Mouse (Mus musculus): ENCODE data around the gene Pmepa1. TPM values are rescaled to one million over a fixed set of nuclear protein-coding genes. Genes with fewer than 3 reads are reported as not detected.
A peak's percentile ranks its signal among the peaks of the same experiment; 100 is the strongest.

Gene Pmepa1
- total and polyA plus RNA-seq, 2 experiments from 2014 or later: 4.3 to 12.9 TPM

- ATAC-seq (ENCODE audit: insufficient read depth, low read depth) (no peak), DNase-seq (ENCODE audit: low spot score) (no peak)
- Histone ChIP-seq H3K27me3 (ENCODE audit: control insufficient read depth, insufficient read depth, low read length) (0 out of 2 replicates have a peak, but pooled peaks cover 4% of the 10 kb centered on the region), H3K4me2 (ENCODE audit: low read depth, low read length) (no peak overlapping the region), H3K9ac (replicated peaks; ENCODE audit: low read depth, low read length) (no peak overlapping the region), H3K4me3 (ENCODE audit: low read depth, low read length) (no peak overlapping the region), H3K36me3 (replicated peaks; ENCODE audit: control insufficient read depth, insufficient read depth, low read length) (no peaks in the 10 kb centered on the region), H3K9me3 (replicated peaks; ENCODE audit: control insufficient read depth, low read length) (no peaks in the 10 kb centered on the region), H3K4me1 (ENCODE audit: control insufficient read depth, insufficient read depth) (no peaks in the 10 kb centered on the region), H3K27ac (ENCODE audit: low read depth) (no peak overlapping the region)
- 78% methylated on average over 3 of the region's 3 CpGs for WGBS
- TF ChIP-seq EP300 (IDR thresholded peaks at IDR 0.05; ENCODE audit: low read depth) (no peak), CTCF (IDR thresholded peaks at IDR 0.05; ENCODE audit: low read depth) (no peak)
Observed at GRCm38 (mm10) chr2:173203726-173204125, 72.6 kb downstream of the Pmepa1 start.

- H3K9ac ChIP-seq (replicated peaks; ENCODE audit: low read depth, low read length): no peak overlapping the region
- no peak overlapping the region for H3K4me3 ChIP-seq (ENCODE audit: low read depth, low read length)
- TF ChIP-seq EP300 (IDR thresholded peaks at IDR 0.05; ENCODE audit: low read depth) (no peak), CTCF (IDR thresholded peaks at IDR 0.05; ENCODE audit: low read depth) (no peak)
- H3K4me2 ChIP-seq (ENCODE audit: low read depth, low read length): no peak overlapping the region
- no peak for DNase-seq (ENCODE audit: low spot score)
- H3K27ac ChIP-seq (ENCODE audit: low read depth): no peak overlapping the region
- WGBS: 85% methylated on average over 19 of the region's 19 CpGs
- ATAC-seq (ENCODE audit: insufficient read depth, low read depth): no peak
- no peaks in the 10 kb centered on the region for H3K9me3 ChIP-seq (replicated peaks; ENCODE audit: control insufficient read depth, low read length)
- no peaks in the 10 kb centered on the region for H3K36me3 ChIP-seq (replicated peaks; ENCODE audit: control insufficient read depth, insufficient read depth, low read length)
- 0 out of 2 replicates have a peak, but pooled peaks cover 4% of the 10 kb centered on the region for H3K27me3 ChIP-seq (ENCODE audit: control insufficient read depth, insufficient read depth, low read length)
- H3K4me1 ChIP-seq (ENCODE audit: control insufficient read depth, insufficient read depth): no peaks in the 10 kb centered on the region
Observed at GRCm38 (mm10) chr2:173202924-173203689, 73.2 kb downstream of the Pmepa1 start.

- no peak overlapping the region for H3K4me3 ChIP-seq (ENCODE audit: low read depth, low read length)
- 73% methylated on average over 4 of the region's 4 CpGs for WGBS
- no peaks in the 10 kb centered on the region for H3K4me1 ChIP-seq (ENCODE audit: control insufficient read depth, insufficient read depth)
- H3K27me3 ChIP-seq (ENCODE audit: control insufficient read depth, insufficient read depth, low read length): no peaks in the 10 kb centered on the region
- no peaks in the 10 kb centered on the region for H3K36me3 ChIP-seq (replicated peaks; ENCODE audit: control insufficient read depth, insufficient read depth, low read length)
- DNase-seq (ENCODE audit: low spot score) (no peak), ATAC-seq (ENCODE audit: insufficient read depth, low read depth) (no peak)
- H3K27ac ChIP-seq (ENCODE audit: low read depth): no peak overlapping the region
- H3K9me3 ChIP-seq (replicated peaks; ENCODE audit: control insufficient read depth, low read length): peaks cover 5% of the 10 kb centered on the region; the same call in 1 of the 2 replicates
- H3K9ac ChIP-seq (replicated peaks; ENCODE audit: low read depth, low read length): no peak overlapping the region
- no peak overlapping the region for H3K4me2 ChIP-seq (ENCODE audit: low read depth, low read length)
- TF ChIP-seq EP300 (IDR thresholded peaks at IDR 0.05; ENCODE audit: low read depth) (no peak), CTCF (IDR thresholded peaks at IDR 0.05; ENCODE audit: low read depth) (no peak)
Observed at GRCm38 (mm10) chr2:173194796-173195195, 81.5 kb downstream of the Pmepa1 start.

- WGBS: 41% methylated on average over 8 of the region's 8 CpGs
- H3K4me2 ChIP-seq (ENCODE audit: low read depth, low read length): no peak overlapping the region
- peak; percentile 30; the same call in 1 of the 2 replicates for ATAC-seq (ENCODE audit: insufficient read depth, low read depth)
- no peaks in the 10 kb centered on the region for H3K9me3 ChIP-seq (replicated peaks; ENCODE audit: control insufficient read depth, low read length)
- no peak overlapping the region for H3K9ac ChIP-seq (replicated peaks; ENCODE audit: low read depth, low read length)
- no peak overlapping the region for H3K27ac ChIP-seq (ENCODE audit: low read depth)
- H3K4me3 ChIP-seq (ENCODE audit: low read depth, low read length): no peak overlapping the region
- no peaks in the 10 kb centered on the region for H3K36me3 ChIP-seq (replicated peaks; ENCODE audit: control insufficient read depth, insufficient read depth, low read length)
- TF ChIP-seq CTCF (IDR thresholded peaks at IDR 0.05; ENCODE audit: low read depth) (no peak), EP300 (IDR thresholded peaks at IDR 0.05; ENCODE audit: low read depth) (no peak)
- no peaks in the 10 kb centered on the region for H3K4me1 ChIP-seq (ENCODE audit: control insufficient read depth, insufficient read depth)
- peaks cover 9% of the 10 kb centered on the region for H3K27me3 ChIP-seq (ENCODE audit: control insufficient read depth, insufficient read depth, low read length)
- no peak for DNase-seq (ENCODE audit: low spot score)
Observed at GRCm38 (mm10) chr2:173187182-173187855, 89.0 kb downstream of the Pmepa1 start.

GRCm38 (mm10) chr2:173186047-173186943, 90.0 kb downstream of the Pmepa1 start:
- Histone ChIP-seq H3K9me3 (replicated peaks; ENCODE audit: control insufficient read depth, low read length) (no peaks in the 10 kb centered on the region), H3K27ac (ENCODE audit: low read depth) (no peak overlapping the region), H3K27me3 (ENCODE audit: control insufficient read depth, insufficient read depth, low read length) (peaks cover 9% of the 10 kb centered on the region), H3K4me2 (ENCODE audit: low read depth, low read length) (no peak overlapping the region), H3K4me3 (ENCODE audit: low read depth, low read length) (no peak overlapping the region), H3K9ac (replicated peaks; ENCODE audit: low read depth, low read length) (no peak overlapping the region), H3K36me3 (replicated peaks; ENCODE audit: control insufficient read depth, insufficient read depth, low read length) (no peaks in the 10 kb centered on the region), H3K4me1 (ENCODE audit: control insufficient read depth, insufficient read depth) (no peaks in the 10 kb centered on the region)
- WGBS: 18% methylated on average over 26 of the region's 26 CpGs
- TF ChIP-seq CTCF (IDR thresholded peaks at IDR 0.05; ENCODE audit: low read depth) (peak; percentile 99), EP300 (IDR thresholded peaks at IDR 0.05; ENCODE audit: low read depth) (no peak)
- peak; percentile 62; the same call in 1 of the 2 replicates for ATAC-seq (ENCODE audit: insufficient read depth, low read depth)
- peak; percentile 56 for DNase-seq (ENCODE audit: low spot score)
